Mouse (Mus musculus) cerebellum, postnatal 4 days (tissue): ENCODE data around the gene Dbndd1.
"Not testable (repeated sequence)": the region's sequence is repeated elsewhere in the genome, so short reads cannot be mapped to it uniquely, and the experiment has no call there.

Experiments
- DNase-seq, 2 experiments: peaks; one replicate each; pipeline ENCODE4 v3.0.0; 2022; ENCODE audit warnings: low spot score in 2 of 2, mixed read lengths in 1 of 2

The Dbndd1 gene

DNA sequence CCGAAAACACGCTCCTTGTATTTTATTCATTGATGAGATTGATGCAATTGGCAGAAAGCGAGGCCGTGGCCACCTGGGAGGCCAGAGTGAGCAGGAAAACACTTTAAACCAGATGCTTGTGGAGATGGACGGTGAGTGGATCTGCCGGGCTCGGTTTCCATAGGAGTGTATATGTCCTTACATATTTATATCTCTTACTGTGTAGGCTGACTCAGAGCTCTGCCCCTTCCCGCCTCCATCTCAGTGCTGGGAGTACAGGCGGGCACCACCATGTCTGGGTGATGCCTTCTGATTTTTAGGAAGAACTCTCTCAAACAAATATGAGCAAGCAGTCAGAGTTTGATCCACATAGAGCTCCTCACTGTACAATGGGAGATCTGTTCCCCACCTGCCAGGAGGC is 22.4 kb downstream of the Dbndd1 start:
- DNase-seq: no peak

DNA sequence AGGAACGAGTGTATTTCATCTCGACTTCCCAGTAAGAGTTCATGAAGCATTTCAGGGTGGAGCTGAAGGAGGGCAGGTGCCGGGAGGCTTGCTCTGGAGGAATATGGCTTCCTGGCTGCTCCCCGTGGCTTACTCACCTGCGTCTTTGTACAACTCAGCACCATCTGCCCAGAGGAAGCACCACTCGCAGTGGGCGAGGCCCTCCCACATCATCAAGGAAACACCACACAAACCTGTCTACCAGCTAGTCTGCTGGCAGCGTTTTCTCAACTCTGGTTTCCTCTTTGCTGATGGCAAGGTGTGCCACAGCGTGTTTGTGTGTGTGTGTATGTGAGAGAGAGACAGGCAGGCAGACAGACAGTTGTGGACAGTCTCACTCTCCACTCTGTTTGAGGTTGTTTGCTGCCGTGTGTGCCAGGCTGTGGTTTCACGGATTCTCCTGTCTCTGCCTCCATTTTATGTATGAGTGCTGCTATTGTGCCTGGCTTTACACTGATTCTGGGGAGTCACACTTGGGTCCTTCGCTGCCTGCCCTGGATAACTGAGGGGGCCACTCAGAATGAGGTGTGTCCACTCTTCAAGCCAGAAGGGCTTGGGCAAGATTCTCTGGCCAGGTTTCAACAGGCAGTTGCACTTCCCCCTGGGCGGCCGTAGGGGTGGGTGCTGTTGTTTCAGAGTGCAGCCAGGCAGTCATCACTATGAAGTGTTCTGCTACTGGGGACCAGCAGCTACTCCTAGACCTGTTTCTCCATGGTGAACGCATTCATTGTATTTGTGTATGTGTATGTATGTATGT is 23.8 kb downstream of the Dbndd1 start:
- no peak for DNase-seq

- no peak for DNase-seq
Observed at GRCm38 (mm10) chr8:123482627-123483026, 32.6 kb downstream of the Dbndd1 start.

- DNase-seq: no peak
Observed at GRCm38 (mm10) chr8:123478456-123479218, 36.6 kb downstream of the Dbndd1 start.

DNA sequence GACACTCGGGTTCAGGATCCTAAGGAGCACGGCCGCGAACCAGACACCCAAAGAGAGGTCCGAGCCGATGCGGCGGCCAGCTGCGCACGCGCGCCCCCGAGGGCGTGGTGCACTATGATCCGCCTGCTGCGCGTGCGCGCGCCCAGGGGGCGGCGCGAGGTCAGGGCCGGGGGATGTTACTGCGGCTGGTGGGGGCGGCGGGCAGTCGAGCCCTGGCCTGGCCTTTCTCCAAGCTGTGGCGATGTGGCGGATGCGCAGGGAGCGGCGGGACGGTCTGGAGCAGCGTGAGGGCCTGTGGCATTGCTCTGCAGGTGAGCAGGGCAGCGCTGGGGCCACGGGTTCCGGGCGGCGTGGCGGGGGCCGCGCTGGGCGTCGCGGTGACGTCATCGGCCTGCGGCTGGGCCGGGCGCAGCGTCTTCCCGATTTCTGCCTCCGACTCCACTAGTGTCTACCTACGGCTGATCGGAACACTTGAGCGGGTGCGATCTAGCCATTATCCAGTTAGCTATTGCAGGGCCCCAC is 37.5 kb downstream of the Dbndd1 start, which contains the start of gene Afg3l1:
Gene Afg3l1, plus strand, starts transcription at position 167 of the 522 bp plus-strand sequence.
- peak; percentile 84 to 95 for DNase-seq

DNA sequence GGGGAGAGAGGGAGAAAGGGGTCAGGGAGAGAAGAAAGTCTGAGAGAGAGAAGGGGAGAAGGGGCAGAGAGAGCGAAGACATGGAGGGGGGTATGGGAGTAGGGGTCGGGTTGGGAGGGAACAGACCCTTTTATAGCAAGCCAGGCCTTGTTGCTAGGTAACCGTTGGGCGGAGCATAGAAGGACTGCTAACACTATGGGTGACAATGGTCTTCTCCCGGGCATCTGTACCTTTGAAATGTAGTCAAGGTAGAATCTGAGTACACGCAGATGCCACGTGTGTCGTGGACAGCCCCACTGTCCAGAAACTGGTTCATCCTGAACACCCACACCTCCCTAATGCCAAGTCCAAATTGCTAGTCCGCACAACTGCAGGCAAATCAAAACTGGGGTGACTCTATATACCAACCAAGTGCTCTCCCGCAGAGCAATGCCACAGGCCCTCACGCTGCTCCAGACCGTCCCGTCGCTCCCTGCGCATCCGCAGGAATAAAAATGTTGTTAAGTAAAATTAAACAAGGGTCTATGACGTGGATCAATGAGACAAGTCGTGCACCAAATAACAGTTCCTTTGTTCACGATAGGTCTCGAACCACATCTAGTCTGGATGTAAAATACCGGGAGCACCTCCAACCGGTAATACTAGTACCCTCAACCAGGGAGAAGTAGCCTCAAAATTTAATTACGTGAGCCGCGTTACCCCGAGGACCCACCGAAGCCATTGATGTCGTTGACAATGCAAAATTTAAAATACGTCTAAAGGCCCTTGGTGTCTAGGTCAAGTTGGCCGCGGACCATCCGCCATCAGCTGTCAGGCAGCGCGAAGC is 38.1 kb downstream of the Dbndd1 start:
- DNase-seq: no peak

DNA sequence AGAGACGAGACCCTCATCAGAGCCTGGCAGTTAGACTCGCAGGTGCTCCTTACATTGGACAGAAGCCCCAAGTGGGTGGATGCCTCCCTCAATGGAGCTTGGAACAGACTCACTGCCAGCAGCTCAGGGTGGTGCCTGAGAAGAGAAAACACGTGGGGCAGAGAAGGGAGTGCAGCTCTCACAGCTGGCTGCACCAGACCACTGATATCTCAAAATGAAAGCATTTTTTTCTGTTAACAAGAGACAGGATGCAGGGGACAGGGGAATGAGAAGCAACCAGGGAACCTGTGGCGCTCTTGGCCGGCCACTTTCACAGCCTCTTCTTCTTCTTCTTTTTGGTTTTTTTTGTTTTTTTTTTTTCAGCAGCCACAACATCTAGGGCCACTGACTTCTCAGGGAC is 40.7 kb downstream of the Dbndd1 start:
- not testable (repeated sequence) for DNase-seq

DNA sequence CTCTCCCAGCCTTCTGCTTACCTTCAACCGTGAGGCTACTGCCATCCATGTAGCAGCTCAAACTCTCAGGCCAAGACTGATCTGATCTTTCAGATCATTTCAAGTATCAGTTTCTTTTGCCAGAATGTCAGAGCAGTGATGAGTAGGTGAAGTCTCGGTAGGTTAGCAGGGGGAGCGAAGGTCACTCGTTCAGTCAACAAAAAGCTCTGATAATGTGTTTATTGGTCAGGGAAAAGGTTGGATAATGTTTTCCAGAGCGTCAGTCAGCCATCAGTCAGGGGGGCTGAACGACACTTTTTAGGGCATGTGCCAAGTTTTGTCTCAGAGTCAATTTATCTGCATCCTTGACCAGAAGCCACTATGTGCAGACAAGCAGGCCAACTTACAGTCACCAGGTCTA is 42.3 kb downstream of the Dbndd1 start:
- not testable (repeated sequence) for DNase-seq

DNA sequence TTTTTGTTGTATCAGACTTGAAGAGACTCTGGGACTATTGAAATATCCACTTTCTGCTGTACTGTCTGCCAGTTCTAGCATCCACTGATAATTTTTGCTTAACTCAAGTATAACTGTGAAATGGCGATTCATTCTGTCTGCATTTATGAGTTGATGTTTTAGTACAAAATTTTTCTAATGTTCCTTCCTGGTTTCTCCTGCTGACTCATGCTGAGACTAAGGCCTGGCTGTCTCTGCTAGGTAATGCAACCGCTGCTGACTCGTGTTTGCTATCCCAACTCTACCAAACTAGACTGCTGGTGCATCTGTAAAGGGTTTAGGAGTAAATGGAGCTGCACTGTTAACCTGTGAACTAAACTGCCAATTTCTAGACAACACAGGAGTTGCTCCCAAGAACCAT is 47.8 kb downstream of the Dbndd1 start:
- no peak for DNase-seq

- DNase-seq: no peak
Observed at GRCm38 (mm10) chr8:123463651-123464050, 51.6 kb downstream of the Dbndd1 start.
